Mouse (Mus musculus) left cerebral cortex, adult 9 months (tissue): Measurements from ENCODE around the gene Rbfox2.

Experiments used
- DNase-seq, 2 experiments: peaks; one replicate each; pipeline ENCODE4 v3.0.0; 2022; ENCODE audit warnings: low spot score in 2 of 2

Gene Rbfox2

DNA sequence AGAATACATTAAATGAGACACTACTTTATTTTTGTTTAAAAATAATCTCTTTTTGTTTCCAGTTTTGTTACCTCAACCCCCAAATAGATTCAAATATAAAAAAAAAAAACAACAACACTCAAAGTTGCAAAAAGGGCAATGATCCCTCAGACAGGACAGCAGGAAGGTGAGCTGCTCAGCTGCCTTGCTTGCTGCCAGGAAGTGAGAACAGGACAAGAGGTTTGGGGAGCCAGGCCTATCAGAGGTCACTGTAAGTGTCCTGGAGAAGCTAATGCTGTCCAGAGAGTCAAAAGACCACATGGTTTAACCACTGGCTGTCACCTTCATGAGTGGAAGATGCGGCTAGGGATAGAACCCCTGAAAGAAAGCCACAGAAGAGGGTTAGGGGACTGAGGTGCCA is 161.8 kb downstream of the Rbfox2 start:
- DNase-seq: no peak

DNA sequence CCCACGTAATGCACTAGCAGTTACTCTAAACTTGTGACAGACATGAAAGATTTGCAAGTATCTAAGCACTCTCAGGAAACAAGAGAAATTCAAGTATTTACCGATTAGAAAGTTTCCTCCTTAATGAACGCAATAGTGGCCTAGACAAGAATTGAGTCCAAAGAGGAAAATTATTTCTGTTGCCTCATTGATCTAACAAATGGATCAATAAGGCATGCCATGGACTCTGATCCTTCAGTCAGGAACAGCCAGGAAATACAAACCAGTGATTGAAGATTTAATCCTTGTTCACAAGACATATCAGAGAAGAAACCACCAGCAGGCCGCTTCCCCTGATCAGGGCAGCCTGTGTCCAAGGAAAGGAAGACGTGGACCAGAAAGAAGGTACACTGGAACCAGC is 164.0 kb downstream of the Rbfox2 start:
- DNase-seq: no peak

- no peak for DNase-seq
These were observed 164.5 kb downstream of the Rbfox2 start for GRCm38 (mm10) chr15:77142352-77142751.

DNA sequence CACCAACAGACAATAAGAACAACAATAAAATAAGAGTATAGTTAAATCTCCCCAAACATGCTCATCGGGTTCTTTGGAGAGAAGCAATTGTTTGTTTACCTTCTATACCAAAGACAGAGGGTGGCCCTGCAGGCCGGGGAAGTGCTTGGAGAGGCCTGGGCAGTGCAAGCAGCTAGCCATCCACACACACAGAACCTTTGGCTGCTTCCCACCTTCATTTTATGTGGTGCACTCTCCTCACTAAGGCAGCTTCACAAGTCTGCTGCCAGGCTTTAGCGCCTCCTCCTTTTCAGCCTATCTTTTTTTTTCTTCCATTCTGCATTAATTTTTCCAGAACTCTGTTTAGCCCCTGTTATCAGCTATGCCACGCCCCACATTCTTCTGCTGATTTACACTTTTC is 165.1 kb downstream of the Rbfox2 start:
- no peak for DNase-seq

- no peak for DNase-seq
These were observed 168.5 kb downstream of the Rbfox2 start for GRCm38 (mm10) chr15:77138282-77138681.

DNA sequence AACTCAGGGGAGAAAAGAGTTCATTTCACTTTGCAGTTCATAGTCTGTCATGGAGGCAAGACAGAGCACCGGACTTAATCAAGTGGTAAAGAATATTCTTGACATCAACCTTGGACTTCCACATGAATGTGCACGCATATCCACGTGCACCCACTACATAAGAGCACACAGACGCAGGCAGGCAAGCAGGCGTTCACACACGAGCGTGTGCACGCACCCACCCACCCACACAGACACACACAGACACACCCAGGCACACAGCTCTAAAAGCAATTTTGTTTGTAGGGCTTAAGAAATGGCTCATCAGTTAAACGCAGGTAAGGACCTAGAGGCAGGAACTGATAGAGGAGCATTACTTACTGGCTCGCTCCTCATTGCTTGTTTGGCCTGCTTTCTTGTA is 172.3 kb downstream of the Rbfox2 start:
- no peak for DNase-seq

DNA sequence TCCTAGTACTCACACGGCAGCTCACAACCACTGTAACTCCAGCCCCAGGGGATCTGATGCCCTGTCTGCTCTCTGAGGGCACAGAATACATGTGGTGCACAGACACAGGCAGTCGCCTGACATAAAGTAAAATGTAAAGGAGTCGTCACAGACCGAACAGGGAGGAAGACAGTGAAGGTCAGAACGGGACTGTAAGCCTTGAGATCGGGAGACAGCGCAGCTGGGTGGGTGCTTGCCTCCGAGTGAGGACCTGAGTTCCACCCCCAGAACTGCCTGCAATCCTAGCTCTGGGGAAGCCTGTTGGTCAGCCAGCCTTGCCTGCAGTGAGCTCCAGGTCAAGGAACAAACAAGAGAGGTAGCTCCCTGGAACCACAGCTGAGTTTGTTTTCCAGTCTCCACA is 177.7 kb downstream of the Rbfox2 start:
- DNase-seq: no peak

DNA sequence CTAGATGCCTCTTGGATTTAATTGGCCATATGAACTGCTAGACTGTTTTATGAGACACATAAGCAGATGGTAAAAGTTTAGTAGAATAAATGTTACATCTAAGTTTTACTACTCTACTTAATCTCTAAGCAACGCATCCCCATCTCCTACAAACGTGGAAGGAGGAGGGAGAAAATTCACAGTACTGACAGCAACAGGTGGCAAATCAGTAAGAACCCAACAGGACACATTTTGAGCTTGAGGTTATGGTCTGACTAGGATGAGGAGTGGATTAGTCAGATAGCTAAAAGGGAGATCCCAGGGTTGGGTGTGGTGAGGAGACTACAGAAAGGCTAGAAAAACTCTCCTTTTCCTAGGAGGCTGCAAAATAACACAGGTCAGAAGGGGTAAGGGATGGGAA is 179.1 kb downstream of the Rbfox2 start:
- no peak for DNase-seq

DNA sequence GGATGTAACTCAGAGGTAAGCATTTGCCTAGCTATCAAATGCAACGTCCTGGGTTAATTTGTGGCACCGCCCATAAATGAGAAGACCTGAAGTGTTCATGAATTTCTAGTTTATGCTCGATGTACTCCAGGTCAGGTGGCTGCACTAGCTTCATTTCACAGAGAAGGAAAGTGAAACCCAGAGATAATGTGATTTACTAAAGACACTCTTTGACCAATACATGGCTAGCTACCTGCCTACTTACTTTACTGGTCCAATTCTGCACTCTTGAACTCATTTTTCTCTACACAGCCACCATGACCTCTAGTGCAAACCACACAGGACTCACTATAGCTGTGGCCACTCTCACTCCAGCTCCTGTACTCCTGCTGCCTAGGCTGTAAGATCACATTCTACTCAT is 180.1 kb downstream of the Rbfox2 start:
- no peak for DNase-seq

DNA sequence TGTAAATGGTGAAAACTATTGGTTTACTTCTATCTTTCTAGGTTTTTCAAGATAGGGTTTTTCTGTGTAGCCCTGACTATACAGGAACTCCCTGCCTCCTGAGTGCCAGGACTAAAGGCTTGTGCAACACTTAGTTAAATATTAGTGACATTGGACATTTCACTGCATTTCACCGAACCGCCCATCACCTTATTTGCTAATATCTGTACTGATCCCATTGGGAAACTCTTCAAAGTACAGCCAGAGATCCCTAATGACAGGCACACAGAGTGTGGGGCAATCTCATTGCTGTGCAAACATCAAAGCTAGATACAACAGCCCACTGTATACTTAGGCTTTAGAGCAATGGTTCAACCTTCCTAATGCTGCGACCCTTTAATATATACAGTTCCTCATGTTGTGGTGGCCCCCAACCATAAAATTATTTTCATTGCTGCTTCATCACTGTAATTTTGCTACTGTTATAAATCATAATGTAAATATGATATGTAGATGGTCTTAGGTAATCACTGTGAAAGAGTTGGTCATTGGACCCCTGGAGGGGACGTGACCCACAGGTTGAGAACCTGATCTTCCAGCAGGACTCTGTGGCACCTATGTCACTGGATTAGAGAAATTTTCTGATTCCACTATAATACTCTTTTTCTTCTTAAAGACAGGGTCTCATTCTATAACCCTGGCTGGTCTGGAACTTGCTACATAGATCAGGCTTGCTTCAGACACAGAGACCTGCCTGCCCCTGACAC is 182.3 kb downstream of the Rbfox2 start:
- no peak for DNase-seq

- no peak for DNase-seq
These were observed 184.0 kb downstream of the Rbfox2 start for GRCm38 (mm10) chr15:77122824-77123223.

DNA sequence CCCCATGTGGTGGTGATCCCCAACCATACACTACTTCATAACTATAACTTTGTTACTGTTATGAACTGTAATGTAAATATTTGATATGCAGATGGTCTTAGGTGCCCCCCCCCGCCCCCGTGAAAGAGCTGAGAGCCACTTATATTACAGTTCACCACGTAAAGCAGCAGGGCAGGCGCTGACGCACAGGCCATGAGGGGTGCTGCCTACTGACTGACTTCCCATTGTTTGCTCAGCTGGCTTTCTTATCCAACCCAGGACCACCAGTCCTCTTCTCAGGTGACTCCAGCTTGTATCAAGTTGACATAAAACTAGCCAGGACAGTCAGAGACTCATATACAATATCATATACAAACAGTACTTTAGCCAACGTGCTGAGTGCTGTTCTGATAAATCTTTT is 184.6 kb downstream of the Rbfox2 start:
- no peak for DNase-seq

- no peak for DNase-seq
These were observed 187.1 kb downstream of the Rbfox2 start for GRCm38 (mm10) chr15:77119666-77120065.

- no peak for DNase-seq
These were observed 189.6 kb downstream of the Rbfox2 start for GRCm38 (mm10) chr15:77117209-77117608.

DNA sequence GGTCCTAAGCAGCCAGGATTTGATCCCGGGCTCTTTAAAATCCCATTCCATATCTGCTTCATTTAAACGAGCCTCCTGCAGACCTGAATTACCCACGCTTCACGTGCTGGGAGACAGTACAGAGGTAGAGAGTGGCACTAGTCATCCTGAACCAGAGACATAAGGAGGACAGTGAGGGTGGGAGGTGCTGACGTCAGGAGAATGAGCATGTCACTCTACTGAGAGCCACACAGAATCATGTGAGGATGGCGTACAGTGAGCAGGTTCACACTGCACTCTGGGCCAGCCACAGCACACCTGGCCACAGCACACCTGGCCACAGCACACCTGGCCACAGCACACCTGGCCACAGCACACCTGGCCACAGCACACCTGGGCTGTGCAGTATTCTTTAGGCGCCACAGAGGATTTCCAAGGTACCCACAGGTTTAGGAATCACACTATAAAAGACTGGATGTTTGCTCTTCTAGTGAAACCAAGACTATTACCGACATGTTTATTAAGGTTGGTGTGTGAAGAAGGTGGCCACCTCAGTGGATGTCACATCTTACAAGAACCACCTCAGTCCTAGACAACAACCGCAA is 190.6 kb downstream of the Rbfox2 start:
- peak; percentile 26 to 41 for DNase-seq

DNA sequence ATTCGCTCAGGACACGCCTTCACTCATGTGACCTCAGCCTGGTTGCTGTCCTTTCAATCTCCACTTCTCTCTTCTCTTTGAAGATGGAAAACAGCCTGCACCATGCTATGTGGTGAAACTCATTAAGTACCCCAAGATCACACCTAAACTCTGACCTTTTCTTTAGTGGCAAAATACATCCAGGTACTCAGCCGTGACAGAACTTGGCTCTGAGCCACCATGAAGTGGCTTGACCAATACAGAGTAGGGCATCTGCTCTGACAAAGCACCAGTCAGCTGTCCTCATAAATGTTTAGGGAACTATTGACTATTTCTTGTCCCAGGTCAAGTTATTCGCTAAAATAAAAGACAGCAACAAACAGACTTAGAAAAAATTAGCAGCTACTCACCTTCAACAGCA is 191.3 kb downstream of the Rbfox2 start:
- DNase-seq: no peak

GRCm38 (mm10) chr15:77113591-77113990 is 193.2 kb downstream of the Rbfox2 start:
- DNase-seq: no peak

DNA sequence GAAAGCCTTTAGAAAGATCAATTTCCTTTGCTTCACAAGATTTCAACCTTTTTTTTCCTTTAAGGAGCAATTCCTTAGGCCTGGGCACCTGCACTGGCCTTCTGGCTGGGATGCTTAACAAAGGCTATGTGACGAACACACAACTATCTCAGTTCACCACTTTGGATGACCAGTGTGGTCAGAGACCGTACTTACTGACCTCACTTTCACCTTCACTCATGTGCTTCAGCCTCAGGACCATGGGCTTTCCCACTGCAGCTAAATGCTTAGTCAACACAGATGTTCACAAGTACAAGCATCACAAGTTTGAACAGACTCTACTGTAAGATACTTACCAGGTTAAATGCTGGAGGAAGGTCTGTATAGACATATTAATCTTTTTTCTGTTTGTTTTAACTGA is 194.4 kb downstream of the Rbfox2 start:
- no peak for DNase-seq

DNA sequence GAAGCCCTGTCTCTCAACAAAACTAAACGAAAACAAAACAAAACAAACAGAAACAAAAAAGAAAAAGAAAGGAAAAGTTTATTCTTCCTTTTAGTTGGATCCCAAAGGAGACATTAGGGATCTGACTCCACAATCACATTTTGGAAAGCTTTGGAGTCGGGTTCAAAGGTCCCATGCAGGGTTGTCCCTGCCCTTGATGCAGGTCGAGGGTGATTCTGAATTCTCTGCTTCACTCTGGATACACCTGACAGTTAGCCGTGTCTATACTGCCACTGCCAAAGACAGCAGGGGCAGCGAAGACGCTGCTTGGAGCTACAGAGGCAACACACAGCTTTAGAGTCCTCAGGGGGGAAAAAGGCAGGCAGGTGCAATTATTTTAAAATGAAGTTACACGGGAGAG is 194.9 kb downstream of the Rbfox2 start:
- DNase-seq: no peak

GRCm38 (mm10) chr15:77110452-77110851 is 196.4 kb downstream of the Rbfox2 start:
- no peak for DNase-seq

- no peak for DNase-seq
These were observed 199.5 kb downstream of the Rbfox2 start for GRCm38 (mm10) chr15:77107169-77107908.

DNA sequence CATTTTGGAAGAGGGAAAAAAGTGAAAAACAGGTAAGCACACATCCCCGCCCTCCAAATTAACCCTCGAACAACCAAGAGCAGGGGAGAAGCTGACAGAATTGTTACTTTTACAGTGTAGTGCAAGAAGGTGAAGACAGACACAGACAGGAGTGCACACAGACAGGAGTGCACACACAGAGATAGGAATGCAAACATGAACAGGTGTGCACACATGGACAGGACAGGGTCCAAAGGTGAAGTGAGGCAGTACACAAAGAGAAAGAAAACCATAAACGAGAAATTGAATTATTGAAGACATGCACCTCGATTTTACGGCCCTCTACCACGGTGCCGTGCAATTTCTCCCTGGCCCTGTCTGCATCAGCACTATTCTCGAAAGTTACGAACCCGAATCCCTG is 201.5 kb downstream of the Rbfox2 start:
- no peak for DNase-seq
